Mouse (Mus musculus) neural tube, embryonic 13.5 days (tissue): ENCODE results near the gene Wsb2. TPM values are rescaled to one million over a fixed set of nuclear protein-coding genes. Genes with fewer than 3 reads are reported as not detected.

Experiments used
- polyA plus RNA-seq: library from polyadenylated mRNA; unstranded; fragments of >200 nt; fragmentation: Nextera tagmentation; extraction: Ambion mirVana; gene quantifications from 2 replicates; pipeline ENCODE4 v1.2.1, GENCODE M21; 2015

Wsb2 gene
- polyA plus RNA-seq, 1 experiment from 2014 or later, result 194 TPM

Other genes with a start within 250 kb of the Wsb2 start
- 91.4 and 99.7 TPM in 2 replicates for gene Suds3, start 241.2 kb upstream of the Wsb2 start, polyA plus RNA-seq
- 46.7 and 52.5 TPM in 2 replicates for gene Taok3, start 237.2 kb upstream of the Wsb2 start, polyA plus RNA-seq
- gene Pebp1, start 69.7 kb upstream of the Wsb2 start, polyA plus RNA-seq, result 991 and 996 TPM in 2 replicates
- gene Vsig10, start 38.2 kb upstream of the Wsb2 start, polyA plus RNA-seq, result 2.2 and 2.6 TPM in 2 replicates
- gene Rfc5, start 31.7 kb downstream of the Wsb2 start, polyA plus RNA-seq, result 30.2 and 35.8 TPM in 2 replicates
- 6.1 and 6.4 TPM in 2 replicates for gene Ksr2, start 56.7 kb downstream of the Wsb2 start, polyA plus RNA-seq